ENCODE assay signal across 11 mouse cellular contexts in the genomic region with DNA sequence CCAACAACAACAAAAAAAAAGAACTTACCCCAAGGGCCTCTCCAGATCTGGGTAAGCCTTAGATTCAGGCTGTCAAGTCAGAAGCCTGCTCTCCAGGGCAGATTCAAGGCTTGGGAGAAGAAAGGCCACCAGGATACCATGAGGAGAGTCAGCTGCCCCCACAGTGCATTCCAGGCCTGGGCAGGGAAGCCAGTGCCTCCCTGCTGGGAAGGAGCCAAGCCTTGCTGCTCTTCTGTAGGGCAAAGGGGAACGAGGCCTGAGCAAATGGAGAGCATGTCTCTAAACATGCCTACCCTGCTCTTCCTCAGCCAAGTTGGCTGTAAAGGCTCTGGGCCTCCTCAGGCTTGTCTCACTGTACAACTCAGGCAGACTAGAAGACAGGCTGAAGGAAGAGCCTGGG. TPM values are rescaled to one million over a fixed set of nuclear protein-coding genes. Genes with fewer than 3 reads are reported as not detected.
DNase-seq lines count a peak whose midpoint lies in the region; TF ChIP-seq lines count a peak whose summit lies in the region.
"Had no signal": no experiment of that assay in that cellular context is flagged by ENCODE, and none has a peak within 500 bp of the region (broad histone marks: within the 10 kb centered on the region; RNA-seq: fewer than 3 reads in every experiment).

No protein-coding gene starts in this region.

- H3K27ac ChIP-seq in layer of hippocampus, adult 2 months: no peak overlapping the region
- H3K27ac ChIP-seq: embryonic facial prominence, embryonic 15.5 days; kidney, postnatal 0 days had no signal

- no peak for TF ChIP-seq CTCF in layer of hippocampus, adult 2 months (conservative IDR thresholded peaks at IDR 0.05)

- intact Hi-C loops in left cerebral cortex, postnatal 10 days (cut with DNase I): no loop called here

- DNase-seq in adrenal gland, adult 2 months: peak; percentile 69
- no peak for DNase-seq in adrenal gland, adult 18-20 months (ENCODE audit: low spot score in 2 of 2)
- peak; percentile 55 for DNase-seq in 3134 (ENCODE audit: extremely low read depth, insufficient read length, low spot score)
- DNase-seq in gastrocnemius, postnatal 10 days: peak; percentile 73
- DNase-seq in kidney, postnatal 36 days: peak; percentile 84 to 87
- no peak for DNase-seq in layer of hippocampus, adult 2 months (ENCODE audit: low spot score in 2 of 2)
- no peak for DNase-seq in left cerebral cortex, postnatal 10 days (ENCODE audit: extremely low spot score in 1 of 2, low spot score in 2 of 2)
- no peak for DNase-seq in cerebellum, postnatal 25 days

- no peak overlapping the region for H3K4me3 ChIP-seq in layer of hippocampus, adult 2 months
- H3K4me3 ChIP-seq: embryonic facial prominence, embryonic 15.5 days had no signal

RNA-seq across cellular contexts. Expression of gene Ucp3, which starts 1.9 kb away (rescaled TPM):
- total RNA-seq in adrenal gland, adult 2 months (2021): 10 to 100 TPM; 22.7 to 58.7 TPM
- polyA plus RNA-seq in adrenal gland, adult 2 months (2012; rRNA removed): 17.0 and 35.6 TPM in 2 replicates
- total RNA-seq in adrenal gland, adult 18-20 months (2021): 10 to 100 TPM; 19.5 to 30.1 TPM
- 10 to 100 TPM; 77.1 to 79.5 TPM for total RNA-seq in gastrocnemius, postnatal 10 days (2021)
- 1 to 10 TPM; 3.0 to 3.6 TPM for total RNA-seq in layer of hippocampus, adult 2 months (2021)
- under 1 TPM; 0.69 to 0.79 TPM for total RNA-seq in left cerebral cortex, postnatal 10 days (2021)
- total RNA-seq: neutrophil, adult 5-6 weeks had no signal

RNA-seq across cellular contexts. Expression of gene Ucp2, which starts 18.5 kb away (rescaled TPM):
- 100 to 1,000 TPM; 187 to 254 TPM for total RNA-seq in adrenal gland, adult 2 months (2021)
- 315 and 432 TPM in 2 replicates for polyA plus RNA-seq in adrenal gland, adult 2 months (2012; rRNA removed)
- total RNA-seq in adrenal gland, adult 18-20 months (2021): 100 to 1,000 TPM; 218 to 286 TPM
- 100 to 1,000 TPM; 133 to 155 TPM for total RNA-seq in gastrocnemius, postnatal 10 days (2021)
- 10 to 100 TPM; 69.0 to 72.4 TPM for total RNA-seq in layer of hippocampus, adult 2 months (2021)
- total RNA-seq in left cerebral cortex, postnatal 10 days (2021): 10 to 100 TPM; 57.7 to 80.5 TPM

RNA-seq across cellular contexts. Expression of gene Dnajb13, which starts 40.1 kb away (rescaled TPM):
- total RNA-seq in adrenal gland, adult 2 months (2021): under 1 TPM; 0.17 to 0.24 TPM
- polyA plus RNA-seq in adrenal gland, adult 2 months (2012; rRNA removed): 0.20 TPM in 1 of 2 replicates, not detected in the other
- total RNA-seq in adrenal gland, adult 18-20 months (2021): under 1 TPM in 1 of 2 experiments, not detected in 1; 0.83 TPM
- not detected for total RNA-seq in gastrocnemius, postnatal 10 days (2021)
- total RNA-seq in layer of hippocampus, adult 2 months (2021): under 1 TPM; 0.39 to 0.51 TPM
- under 1 TPM; 0.47 to 0.54 TPM for total RNA-seq in left cerebral cortex, postnatal 10 days (2021)

Comparison
In these comparisons a context has a peak if more than half of its experiments do, and no peak if none do; other contexts are left out.
1. DNase-seq: peak in adrenal gland, adult 2 months (single experiment), 3134 (single experiment), gastrocnemius, postnatal 10 days (single experiment) and kidney, postnatal 36 days (2 of 2); none in adrenal gland, adult 18-20 months (0 of 2), layer of hippocampus, adult 2 months (0 of 2), left cerebral cortex, postnatal 10 days (0 of 2) and cerebellum, postnatal 25 days (0 of 2).
2. RNA of gene Ucp3, which starts 1.9 kb away (total RNA-seq): 77.1 to 79.5 TPM in gastrocnemius, postnatal 10 days, 22.7 to 58.7 TPM in adrenal gland, adult 2 months and 19.5 to 30.1 TPM in adrenal gland, adult 18-20 months; 3.0 to 3.6 TPM in layer of hippocampus, adult 2 months and 0.69 to 0.79 TPM in left cerebral cortex, postnatal 10 days; every median in the first group is over 4 times any median in the second.